Mouse (Mus musculus): ENCODE measurements around the gene Inafm2.
A peak's percentile ranks its signal among the peaks of the same experiment; 100 is the strongest.

The Inafm2 gene

DNA sequence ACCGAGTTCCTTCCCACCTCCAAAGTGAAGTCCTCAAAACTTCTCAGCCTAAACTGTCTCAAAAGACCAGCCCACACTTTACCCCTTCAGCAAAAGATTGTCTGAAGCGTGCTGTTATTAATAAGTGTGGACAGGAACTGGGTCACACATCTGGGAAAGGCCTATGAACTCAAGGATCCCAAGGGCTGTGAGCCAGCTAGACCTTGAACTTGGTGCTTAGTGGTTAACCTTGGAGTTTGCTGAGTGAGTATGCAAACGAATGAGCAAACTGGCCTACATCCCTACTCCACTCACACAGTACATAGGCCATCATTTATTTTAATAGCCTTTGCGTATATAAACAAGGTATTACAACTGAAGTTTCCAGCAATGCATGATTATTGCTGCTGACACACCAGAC, 20.0 kb upstream of the Inafm2 start:
- DNase-seq (ENCODE audit: low read depth in 2 of 2, low spot score in 2 of 2): no peak

DNA sequence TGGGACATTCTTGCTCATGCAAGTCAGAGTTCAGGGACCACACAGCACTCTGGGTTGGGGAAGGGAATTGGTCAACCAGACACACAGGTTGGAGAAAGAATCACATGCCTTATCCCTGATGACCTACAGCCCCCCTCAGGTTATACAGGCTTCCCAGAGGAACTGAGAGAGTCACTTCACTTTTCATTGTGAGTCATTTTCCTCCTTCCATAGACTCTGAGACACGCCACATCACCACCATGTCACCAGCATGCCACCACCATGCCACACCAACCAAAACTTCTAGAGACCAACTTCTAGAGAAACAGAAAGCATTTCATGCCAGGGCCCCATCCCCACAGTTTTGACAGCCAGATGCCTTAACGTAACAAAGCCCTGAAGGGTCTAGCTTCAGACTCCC, 18.7 kb upstream of the Inafm2 start:
- DNase-seq (ENCODE audit: low read depth in 2 of 2, low spot score in 2 of 2): no peak

DNA sequence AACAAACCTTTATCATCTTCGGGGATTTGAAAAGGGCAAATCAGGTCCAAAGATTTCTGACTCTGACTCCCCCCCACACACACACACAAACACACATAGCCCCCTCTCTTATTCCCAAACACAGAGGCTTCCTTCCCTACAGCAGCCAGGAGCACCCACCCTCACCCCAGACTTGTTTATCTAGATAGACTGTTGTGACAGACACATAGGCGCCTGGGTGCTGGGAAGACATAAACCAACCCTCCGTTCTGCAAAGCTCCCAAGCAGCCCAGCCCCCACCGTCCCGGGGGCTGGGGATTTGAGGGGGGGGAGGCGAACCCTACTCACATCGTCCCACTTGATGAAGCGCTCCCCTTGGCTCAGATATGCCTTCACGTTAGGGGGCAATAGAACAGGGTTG, 17.6 kb upstream of the Inafm2 start:
- DNase-seq (ENCODE audit: low read depth in 2 of 2, low spot score in 2 of 2): no peak

DNA sequence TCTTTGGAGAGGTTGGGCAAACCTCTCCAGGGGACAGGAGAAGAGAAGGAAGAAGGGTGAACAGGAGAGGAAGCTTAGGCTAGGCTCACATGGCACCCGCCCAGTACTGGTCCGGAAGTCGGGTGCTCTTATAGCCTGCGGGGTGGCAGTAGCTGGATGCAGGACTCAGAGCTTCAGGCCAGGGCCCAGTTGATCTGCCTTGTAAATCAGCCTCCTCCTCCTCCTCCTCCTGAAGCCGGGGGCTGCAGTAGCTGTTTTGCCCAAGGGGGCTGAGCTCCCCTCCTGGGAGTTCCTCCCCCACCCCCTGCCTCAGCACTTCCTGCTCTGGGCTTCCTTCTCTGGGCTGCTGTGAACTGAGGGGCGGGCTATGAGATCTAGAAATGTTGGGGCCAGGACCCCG, 17.2 kb upstream of the Inafm2 start, which contains the start of gene Plcb2:
Gene Plcb2 (minus strand): TSS at position 102 of the 400 bp plus-strand sequence.
- peak; percentile 32 to 47 for DNase-seq (ENCODE audit: low read depth in 2 of 2, low spot score in 2 of 2)

DNA sequence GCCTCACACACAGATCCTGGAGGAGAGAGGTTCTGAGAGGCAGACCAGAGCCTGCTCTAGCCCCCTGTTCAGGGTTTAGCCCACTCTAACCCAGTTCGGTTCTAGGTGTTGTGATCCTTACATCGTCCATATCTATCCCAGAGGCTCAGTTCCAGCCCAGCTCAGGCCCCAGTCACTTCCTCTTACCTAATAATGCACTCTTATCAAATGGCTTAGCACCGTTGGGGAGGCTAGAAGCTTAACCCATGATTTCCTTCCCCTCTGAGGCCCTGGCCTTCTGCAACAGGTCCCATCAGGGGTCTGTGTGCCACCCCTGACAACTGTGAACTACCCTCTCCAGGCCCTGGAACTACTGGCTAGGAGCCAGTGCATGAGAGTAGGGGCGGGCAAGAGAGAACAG, 16.4 kb upstream of the Inafm2 start:
- DNase-seq (ENCODE audit: low read depth in 2 of 2, low spot score in 2 of 2): no peak

DNA sequence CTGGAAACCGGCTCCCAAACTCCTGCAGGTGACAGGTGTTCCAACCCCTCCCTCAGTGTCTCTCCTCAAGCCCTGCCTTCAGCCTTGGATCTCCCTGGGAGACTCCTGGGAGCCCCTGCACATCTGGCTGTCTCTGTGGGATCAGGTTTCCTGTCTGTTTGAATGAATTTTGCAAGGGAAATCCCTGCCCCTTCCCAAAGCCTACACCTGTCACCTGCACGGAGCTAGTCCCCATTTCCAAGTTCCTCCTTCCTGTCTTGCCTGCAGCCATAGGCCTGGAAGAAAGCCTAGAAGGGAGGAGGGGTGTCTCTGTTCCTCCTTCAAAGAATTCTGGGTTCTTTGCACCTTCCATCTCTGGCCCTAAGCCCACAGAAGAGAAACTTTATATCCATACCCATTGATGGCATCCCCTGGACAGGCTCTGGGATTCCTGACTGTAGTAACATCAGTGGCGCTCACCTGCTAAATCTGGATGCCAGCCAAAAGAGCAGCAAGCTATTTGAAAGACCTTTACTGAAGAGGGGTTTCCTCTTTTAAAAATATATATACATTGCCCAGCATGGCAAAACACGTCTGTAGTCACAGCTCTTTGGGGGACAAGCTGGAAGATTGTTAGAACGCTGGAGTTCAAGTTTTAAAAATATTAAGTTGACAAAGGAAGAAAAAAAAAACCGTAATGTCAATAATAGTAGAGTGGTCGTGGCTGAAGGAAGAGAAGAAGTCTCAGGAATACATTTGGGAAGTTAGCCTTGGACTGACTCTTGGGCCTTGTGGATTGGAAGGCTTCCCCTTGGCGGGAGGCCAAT, 15.5 kb upstream of the Inafm2 start:
- DNase-seq (ENCODE audit: low read depth in 2 of 2, low spot score in 2 of 2): no peak

DNA sequence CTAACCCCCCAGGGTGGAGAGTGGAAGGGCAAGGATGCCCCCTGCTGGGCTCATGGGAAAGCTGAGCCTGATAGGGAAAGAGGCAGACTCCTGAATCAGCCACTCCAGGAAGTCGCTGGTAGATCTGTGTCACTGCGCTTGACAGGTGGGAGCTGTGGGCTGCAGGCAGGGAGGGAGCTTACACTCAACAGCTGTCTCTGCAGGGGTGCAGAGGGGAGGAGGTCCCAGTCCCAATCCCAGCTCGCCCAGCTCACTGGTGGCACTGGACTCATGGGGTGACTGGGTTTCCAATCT, 15.0 kb upstream of the Inafm2 start:
- peak in 1 of 2 experiments; percentile 42 for DNase-seq (ENCODE audit: low read depth in 2 of 2, low spot score in 2 of 2)

DNA sequence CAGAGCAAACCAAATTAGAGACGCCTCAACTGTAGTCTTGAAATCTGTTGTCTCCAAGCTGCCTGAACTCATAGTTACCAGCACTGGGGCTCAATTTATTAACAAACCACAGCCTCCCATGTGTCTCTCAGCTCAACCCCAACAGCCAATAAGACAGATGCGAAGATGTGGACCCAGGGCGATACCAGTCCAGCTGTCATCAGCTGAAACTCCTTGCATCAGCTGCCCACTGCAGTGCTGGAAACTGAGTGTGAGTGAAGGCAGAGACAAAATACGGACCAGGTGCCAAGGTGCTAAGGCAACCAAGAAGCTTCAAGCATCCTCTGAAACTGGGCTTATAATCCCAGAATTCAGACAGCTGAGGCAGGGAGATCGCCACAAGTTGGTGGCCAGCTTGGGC, 13.6 kb upstream of the Inafm2 start:
- DNase-seq (ENCODE audit: low read depth in 2 of 2, low spot score in 2 of 2): no peak

DNA sequence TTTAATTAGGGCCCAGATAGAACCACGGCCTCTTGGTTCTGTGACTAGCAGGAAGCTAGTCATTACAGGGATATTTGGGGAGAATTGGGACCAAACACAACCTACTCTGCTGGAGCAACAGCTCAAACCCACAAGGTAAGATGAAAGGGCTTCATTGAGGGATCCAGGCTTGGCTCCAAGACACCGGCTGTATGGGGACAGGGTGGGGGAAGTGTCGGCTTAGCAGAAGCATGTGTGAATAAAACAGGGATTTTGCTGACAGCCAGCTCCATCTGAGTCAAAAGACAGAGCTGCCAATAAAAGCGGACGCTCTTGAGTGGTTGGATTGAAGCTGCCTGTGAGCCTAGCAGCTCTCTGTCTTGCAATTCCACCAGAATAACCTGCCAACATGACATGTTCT, 12.2 kb upstream of the Inafm2 start:
- no peak for DNase-seq (ENCODE audit: low read depth in 2 of 2, low spot score in 2 of 2)

DNA sequence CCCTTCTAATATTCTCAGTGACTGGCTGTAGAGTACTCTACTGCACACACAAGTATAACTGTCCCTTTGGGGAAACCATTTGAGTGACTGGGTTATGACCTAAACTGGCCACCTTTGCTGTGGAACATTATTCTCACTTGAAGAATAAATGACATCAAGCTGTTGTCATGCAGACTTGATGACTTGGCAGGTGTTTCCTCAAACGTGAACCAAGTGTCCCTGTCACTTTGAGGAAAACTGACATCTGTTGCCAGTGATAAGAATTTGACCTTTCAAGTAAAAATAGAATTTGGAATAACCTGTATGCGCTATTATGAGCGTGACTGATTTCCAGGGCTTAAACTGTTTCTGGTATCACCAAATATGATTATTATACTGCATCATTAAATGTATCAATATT, 5.2 kb upstream of the Inafm2 start:
- DNase-seq (ENCODE audit: low read depth in 2 of 2, low spot score in 2 of 2): no peak

DNA sequence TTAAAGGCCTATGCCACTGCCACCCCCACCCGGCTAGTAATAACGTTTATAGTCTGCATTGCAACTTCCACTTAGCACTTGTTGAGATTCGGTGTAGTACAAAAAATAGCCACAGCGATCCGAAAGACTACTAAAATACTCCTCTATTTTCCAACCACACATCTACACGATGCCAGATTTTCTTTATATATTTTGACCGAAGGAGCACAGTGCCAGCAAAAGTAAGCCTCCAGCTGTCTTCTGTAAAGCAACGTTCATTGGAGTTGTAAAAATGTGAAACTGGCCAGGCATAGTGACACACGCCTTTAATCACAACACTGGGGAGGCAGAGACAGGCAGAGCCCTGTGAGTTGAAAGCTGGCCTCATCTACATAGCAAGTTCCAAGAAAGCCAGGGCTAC, 4.4 kb upstream of the Inafm2 start:
- DNase-seq (ENCODE audit: low read depth in 2 of 2, low spot score in 2 of 2): no peak

DNA sequence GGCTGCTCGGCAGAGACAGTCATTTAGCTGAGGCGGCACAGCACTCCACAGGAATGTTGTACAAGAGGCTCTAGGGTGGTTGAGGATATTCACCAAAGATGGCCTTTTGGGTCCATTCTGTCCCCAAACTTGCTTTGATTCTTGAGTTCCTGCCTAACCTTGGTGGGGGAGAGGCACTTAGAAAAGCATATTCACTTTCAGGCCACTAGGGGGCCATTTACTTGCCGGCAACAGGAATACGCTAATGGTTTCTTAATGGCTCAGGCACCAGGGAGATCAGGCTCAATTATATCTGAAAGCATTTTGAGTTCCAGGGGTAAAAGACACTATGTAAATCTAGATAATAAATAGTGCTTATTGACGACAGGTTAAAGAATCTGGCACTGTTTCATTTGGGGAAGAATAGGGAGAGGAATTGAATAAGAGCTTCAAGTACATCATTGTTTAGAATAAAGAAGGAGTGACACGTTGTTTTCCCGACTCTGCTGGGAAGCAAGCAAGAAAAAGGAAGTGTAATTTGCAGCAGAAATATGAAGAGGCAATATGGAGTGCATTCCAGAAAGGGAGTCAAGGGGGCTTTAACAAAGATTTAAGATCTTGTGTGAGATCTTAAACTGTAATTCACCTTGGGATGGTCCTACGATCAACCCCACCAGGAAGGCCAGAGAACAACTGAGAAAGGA, 2.2 kb upstream of the Inafm2 start:
- peak in 1 of 2 experiments; percentile 50 for DNase-seq (ENCODE audit: low read depth in 2 of 2, low spot score in 2 of 2)

DNA sequence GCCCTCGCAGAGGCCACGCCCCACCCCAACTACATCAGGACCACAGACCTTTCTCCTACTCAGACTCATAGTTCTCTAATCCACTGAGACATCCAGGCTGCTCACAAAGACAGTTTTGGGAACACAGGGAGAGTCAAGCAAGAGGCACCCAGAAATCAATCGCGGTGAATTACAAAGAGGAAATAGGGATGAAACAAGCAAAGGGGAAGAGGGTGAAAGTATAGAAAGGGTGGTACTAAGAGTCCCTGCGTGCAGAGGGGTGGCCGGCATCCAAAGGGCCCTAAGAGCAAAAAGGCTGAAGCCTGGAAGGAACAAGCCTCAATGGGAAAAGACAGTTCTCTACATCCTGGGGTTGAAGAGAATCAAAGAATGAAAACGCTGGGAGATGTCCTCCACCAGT, 937 bp upstream of the Inafm2 start:
- DNase-seq (ENCODE audit: low read depth in 2 of 2, low spot score in 2 of 2): no peak

DNA sequence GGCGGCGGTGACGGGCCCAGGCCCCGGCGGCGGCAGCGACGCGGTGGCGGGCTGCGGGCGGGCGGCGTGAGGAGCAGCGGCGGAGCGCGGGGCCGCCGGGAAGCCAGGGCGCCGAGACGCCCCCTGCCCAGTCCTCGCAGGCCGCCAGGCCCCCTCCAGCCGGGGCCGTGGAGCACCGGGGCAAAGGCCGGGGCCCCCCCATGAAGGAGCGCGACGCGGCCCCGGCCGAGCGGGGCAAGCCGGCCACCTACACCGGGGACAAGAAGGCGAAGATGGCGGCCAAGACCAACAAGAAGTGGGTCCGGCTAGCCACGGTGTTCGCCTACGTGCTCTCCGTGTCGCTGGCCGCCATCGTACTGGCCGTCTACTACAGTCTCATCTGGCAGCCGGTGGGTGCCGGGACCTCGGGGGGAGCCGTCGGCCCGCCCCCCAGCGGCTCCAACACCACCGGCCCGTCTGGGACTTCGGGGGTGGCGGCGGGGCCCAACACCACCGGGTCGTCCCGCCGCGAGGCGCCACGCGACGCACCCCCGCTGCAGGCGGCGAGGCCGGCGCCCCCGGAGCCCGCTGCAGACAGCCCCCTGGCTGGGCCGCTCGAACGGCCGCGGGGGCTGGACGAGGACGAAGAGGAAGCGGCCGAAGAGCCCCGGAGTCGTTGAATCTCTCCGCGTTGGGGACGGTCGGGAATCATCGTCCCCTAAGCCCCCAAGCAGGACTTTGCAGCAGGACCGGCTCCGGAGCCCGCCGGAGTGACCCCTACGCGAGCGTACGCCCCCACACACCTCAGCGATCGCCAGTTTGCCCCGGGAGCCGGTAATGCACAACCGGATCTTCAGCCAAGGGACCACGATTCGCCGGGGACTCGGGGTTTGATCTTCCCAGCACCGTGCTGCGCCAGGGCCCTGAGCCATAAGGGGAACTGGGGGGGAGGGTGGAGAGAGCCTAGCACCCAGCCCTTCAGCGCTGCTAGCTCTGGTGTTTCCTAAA, 650 bp downstream of the Inafm2 start:
- DNase-seq (ENCODE audit: low read depth in 2 of 2, low spot score in 2 of 2): peak in 1 of 2 experiments; percentile 29

DNA sequence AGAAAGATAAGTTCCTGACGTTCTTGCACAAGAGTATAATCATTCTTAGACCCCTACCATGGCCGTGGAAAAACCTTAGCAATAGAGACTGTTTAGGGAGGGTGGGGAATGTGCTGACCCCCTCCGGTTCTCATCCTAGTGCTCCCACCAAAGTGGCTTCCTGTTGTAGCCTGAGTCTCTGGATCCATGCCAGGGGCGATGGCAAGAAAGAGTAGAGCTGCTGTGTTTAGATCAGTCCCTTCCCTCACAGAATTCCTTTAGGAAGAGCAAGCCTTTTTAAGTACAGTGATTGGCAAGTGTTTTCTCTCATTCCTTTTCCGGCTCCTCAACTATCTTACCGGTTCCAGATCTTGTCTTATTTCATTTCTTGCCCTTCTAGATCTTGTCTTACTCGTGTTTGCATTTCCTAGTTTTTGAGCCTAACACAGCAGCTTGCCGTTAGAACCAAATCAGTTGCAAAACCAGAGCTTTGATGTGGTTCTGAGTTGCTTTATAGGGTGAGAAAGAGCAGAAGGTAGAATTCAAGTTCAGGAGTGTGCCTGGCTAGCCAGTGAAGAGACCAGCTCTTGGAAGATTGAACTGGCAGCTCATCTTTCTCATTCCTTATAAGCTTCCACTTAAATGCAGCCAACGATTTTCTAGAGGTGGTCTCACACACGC, 1.9 kb downstream of the Inafm2 start:
- DNase-seq (ENCODE audit: low read depth in 2 of 2, low spot score in 2 of 2): peak in 1 of 2 experiments; percentile 55

DNA sequence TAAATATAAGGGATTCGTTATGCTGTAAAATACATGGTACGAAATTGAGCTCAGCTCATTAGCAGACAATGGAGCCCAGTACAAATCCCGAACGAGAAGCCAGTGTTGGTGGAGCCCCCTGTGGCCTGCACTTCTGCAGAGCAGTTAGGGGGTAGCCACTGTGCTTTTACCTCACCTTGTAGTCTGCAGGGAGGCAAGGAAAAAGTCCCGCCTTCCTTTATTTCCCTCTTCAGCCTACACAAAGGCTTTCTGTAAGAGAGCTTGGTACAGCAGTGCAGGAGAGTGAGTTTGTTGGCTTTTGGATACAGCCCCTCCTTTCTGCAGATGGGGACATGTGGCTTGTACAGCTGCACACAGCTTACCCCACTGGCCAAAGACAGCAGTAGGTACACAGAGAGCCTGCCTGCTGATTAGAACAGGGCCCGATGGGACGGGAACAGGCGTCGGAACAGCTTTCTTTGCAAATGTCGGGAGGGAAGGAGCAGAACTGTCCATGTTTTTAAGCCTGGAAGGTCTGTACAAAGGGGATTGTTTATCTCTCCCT, 3.9 kb downstream of the Inafm2 start:
- no peak for DNase-seq (ENCODE audit: low read depth in 2 of 2, low spot score in 2 of 2)

DNA sequence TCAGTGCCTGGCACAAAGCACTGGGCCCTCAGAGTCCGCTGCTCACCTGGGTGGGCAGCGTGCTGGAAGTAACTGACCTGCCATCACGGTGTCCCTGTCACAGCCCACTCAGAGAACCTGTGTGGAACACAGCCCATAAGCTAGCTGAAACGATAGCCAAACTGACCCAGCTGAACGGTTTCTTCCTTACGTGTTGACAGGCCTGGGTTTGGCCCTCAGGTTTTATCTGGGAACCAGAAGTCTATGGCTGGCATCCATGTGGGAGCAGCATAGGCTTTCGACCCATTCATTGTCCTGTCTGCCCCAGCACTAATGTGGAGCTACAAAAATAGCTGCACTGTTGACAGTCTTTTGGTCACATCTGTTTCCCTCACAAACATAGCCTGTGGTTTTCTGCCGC, 4.9 kb downstream of the Inafm2 start:
- no peak for DNase-seq (ENCODE audit: low read depth in 2 of 2, low spot score in 2 of 2)

DNA sequence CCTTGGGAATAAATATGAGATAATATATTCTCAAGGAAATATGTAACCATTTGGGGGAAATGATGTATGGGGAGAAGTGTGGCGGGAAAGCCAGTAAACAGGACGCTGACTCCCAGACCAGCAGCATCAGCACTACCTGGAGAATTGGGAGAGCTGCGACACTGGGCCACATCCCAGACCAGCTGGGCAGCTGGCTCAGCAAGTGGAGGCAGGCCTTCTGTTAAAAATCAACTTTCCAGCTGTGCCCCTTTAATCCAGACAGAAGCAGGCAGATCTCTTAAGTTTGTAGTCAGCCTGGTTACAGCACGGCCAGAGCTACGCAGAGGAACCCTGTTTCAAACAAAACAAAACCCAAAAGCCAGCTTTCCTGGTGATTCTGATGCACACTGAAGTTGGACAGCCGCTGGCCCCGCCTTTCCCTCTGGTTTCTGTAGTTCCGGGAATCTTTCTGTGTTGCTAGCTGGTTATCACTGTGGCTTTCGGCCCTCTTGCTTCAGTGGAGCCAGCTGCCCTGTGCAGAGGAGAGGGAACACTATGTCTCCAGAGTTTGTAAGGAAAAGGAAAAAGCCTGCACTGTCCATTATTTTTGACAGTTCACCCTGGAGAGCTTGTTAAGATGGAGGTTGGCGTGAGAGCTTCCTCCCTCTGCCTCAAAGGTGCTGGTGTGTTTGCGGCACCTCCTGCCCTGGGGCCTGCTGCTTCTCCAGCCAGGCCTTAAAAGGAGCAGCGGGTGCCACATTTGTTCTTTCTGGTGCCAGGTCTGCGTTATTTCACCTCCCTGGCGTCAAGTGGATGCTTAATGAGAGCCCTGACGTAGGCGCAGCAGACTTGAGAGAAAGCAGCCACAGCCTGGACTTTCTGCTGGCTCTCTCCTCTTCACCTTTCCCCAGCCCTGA, 6.6 kb downstream of the Inafm2 start:
- no peak for DNase-seq (ENCODE audit: low read depth in 2 of 2, low spot score in 2 of 2)

DNA sequence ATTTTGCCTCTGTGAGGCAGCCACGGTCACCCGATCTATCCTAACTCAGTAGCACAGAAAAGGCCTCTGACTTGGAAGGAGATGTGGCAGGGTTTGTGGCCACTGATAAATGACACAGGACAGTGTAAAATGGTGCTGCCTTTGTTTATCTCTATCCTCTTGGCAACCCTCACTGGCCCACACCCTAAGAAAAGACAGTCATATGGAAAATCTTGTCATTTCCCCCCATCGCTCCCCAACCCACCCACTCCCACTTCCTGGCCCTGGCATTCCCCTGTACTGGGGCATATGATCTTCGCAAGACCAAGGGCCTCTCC, 7.2 kb downstream of the Inafm2 start:
- DNase-seq (ENCODE audit: low read depth in 2 of 2, low spot score in 2 of 2): no peak

DNA sequence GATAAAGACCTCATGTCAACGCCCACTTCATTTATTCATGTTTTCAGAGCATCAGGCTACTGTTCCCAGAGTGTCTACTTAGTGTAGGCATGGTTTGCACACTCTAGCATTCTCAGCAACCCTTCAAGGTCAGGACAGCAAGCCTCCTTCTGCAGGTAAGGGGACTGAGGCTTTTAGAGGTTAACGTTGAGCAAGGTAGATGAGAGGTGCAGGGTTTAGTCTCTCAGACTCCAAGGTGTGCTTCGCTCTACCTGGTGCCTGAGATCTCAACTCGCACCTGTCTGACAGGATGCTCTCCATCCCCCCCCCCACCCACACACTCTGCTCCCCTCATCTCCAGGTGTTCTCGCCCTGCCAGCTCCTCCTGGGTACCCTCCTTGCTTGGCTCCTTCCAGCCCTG, 8.6 kb downstream of the Inafm2 start:
- no peak for DNase-seq (ENCODE audit: low read depth in 2 of 2, low spot score in 2 of 2)

All from CD8-positive naive resting alpha-beta T cell, adult 2 months (primary cell).